18 mouse cellular contexts compared by ENCODE assay signal in the genomic region with DNA sequence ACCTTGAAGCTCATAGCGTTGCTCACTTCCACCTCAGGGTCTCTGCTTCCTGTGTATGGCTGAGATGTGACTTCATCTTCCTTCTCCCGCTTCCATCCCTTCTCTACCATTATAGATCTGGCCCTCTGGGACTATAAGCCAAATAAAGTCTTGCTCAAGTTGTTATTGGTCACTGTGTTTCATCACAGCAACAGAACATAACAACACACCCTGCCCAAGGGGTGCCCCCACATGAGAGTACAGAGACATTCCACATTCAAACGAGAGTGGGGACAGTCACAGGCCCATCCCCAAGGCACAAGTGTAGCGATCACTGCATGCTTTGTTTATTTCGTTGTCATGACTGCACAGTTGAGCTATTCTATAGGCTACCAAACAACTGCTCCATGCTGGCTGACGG. TPM values are rescaled to one million over a fixed set of nuclear protein-coding genes. Genes with fewer than 3 reads are reported as not detected.
"Had no signal": no experiment of that assay in that cellular context is flagged by ENCODE, and none has a peak within 500 bp of the region (broad histone marks: within the 10 kb centered on the region; RNA-seq: fewer than 3 reads in every experiment).

No protein-coding gene starts in this region.

- H3K27me3 ChIP-seq: stomach, embryonic 15.5 days had no signal

- H3K4me1 ChIP-seq: stomach, embryonic 15.5 days had no signal

- H3K4me2 ChIP-seq: neural tube, embryonic 12.5 days; neural tube, embryonic 13.5 days; neural tube, embryonic 15.5 days; stomach, embryonic 15.5 days had no signal

- H3K9me3 ChIP-seq: neural tube, embryonic 12.5 days; neural tube, embryonic 13.5 days; neural tube, embryonic 15.5 days; stomach, embryonic 15.5 days had no signal

- H3K9ac ChIP-seq: neural tube, embryonic 12.5 days; neural tube, embryonic 13.5 days; neural tube, embryonic 15.5 days; stomach, embryonic 15.5 days had no signal

- DNase-seq: right cerebral cortex, adult 18-20 months; right cerebral cortex, postnatal 14 days; right cerebral cortex, postnatal 25 days; right cerebral cortex, postnatal 4 days; spleen, adult 18-20 months; thymus, adult 18-20 months; thymus, adult 2 months; thymus, postnatal 14 days; thymus, postnatal 25 days; thymus, postnatal 36 days; thymus, postnatal 4 days had no signal

- H3K27ac ChIP-seq: neural tube, embryonic 12.5 days; neural tube, embryonic 13.5 days; neural tube, embryonic 15.5 days; stomach, embryonic 15.5 days; stomach, postnatal 0 days had no signal

- H3K4me3 ChIP-seq: neural tube, embryonic 12.5 days; neural tube, embryonic 13.5 days; neural tube, embryonic 15.5 days; stomach, embryonic 15.5 days had no signal

- H3K36me3 ChIP-seq: neural tube, embryonic 12.5 days; neural tube, embryonic 13.5 days; neural tube, embryonic 15.5 days; stomach, embryonic 15.5 days had no signal

RNA-seq across cellular contexts. Expression of a gene that starts 20.7 kb away (rescaled TPM):
- total RNA-seq: neutrophil, adult 5-6 weeks had no signal

RNA-seq across cellular contexts. Expression of a gene that starts 48.0 kb away (rescaled TPM):
- total RNA-seq: neutrophil, adult 5-6 weeks had no signal
- polyA plus RNA-seq: neural tube, embryonic 11.5 days; stomach, postnatal 0 days had no signal
